In the genomic region with DNA sequence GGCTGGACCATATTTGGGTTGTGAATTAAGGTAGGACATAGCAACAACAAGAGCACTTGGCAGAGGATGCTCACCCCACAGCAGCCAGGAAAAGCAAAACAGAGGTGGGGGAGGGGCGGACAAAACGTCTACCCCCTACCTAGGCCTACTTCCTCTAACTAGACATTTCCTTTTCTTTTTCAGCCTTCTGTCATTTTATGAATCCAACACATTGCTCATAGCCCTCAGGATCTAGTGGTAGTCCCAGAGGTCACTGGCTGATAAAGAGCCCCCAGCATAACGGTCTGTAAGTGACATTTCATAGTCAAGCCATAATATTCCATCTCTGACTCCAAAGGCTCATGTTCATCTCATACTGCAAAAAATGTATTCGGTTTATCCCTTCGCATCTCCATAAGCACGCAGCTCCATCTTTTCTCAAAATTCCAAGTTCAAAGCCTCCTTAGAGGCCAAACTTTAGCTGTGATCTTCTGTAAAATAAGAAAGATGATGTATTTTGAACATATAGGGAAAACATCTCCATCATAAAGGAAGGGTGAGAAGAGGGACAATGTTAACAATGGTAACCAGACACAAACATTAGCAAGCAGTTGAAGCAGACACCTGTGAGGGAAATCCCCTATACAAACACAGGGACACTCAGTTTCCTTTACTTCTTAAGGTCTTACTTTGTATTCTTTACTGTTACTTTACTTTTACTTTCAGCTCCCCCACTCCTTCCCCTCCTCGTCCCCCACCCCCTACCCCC, we compare ENCODE assay signal across 16 mouse cellular contexts. TPM values are rescaled to one million over a fixed set of nuclear protein-coding genes. Genes with fewer than 3 reads are reported as not detected.
DNase-seq lines count a peak whose midpoint lies in the region; ATAC-seq lines count a peak whose summit lies in the region.
"Had no signal": no experiment of that assay in that cellular context is flagged by ENCODE, and none has a peak within 500 bp of the region (broad histone marks: within the 10 kb centered on the region; RNA-seq: fewer than 3 reads in every experiment).

No protein-coding gene starts in this region.

- no peak for ATAC-seq in midbrain, embryonic 11.5 days (ENCODE audit: low FRiP score)
- ATAC-seq in midbrain, embryonic 15.5 days (replicated peaks), result no peak
- 0 out of 2 replicates have a peak, but pooled peaks have one; percentile 18 for ATAC-seq in monocyte, adult 5-6 weeks (replicated peaks; ENCODE audit: insufficient number of reproducible peaks, low FRiP score, low TSS enrichment, poor library complexity, severe bottlenecking)

- H3K4me3 ChIP-seq in midbrain, embryonic 11.5 days (ENCODE audit: low read depth, low read length), result no peak overlapping the region
- H3K4me3 ChIP-seq in midbrain, embryonic 15.5 days, result no peak overlapping the region
- H3K4me3 ChIP-seq: embryonic facial prominence, embryonic 13.5 days; forebrain, embryonic 10.5 days; layer of hippocampus, adult 2 months; limb, embryonic 15.5 days; lung, embryonic 15.5 days; megakaryocyte, embryonic 14.5 days had no signal

- no peak overlapping the region for H3K27ac ChIP-seq in midbrain, embryonic 11.5 days (ENCODE audit: low read depth, low read length)
- no peak overlapping the region for H3K27ac ChIP-seq in midbrain, embryonic 15.5 days
- H3K27ac ChIP-seq: embryonic facial prominence, embryonic 13.5 days; forebrain, embryonic 10.5 days; hindbrain, embryonic 14.5 days; layer of hippocampus, adult 2 months; limb, embryonic 15.5 days; lung, embryonic 15.5 days had no signal

- no peaks in the 10 kb centered on the region for H3K27me3 ChIP-seq in midbrain, embryonic 11.5 days (ENCODE audit: control insufficient read depth, insufficient read depth, low read length)
- H3K27me3 ChIP-seq in midbrain, embryonic 15.5 days (replicated peaks), result no peaks in the 10 kb centered on the region
- H3K27me3 ChIP-seq: embryonic facial prominence, embryonic 13.5 days; limb, embryonic 15.5 days; lung, embryonic 15.5 days; megakaryocyte, embryonic 14.5 days had no signal

- peak; percentile 49 for DNase-seq in midbrain, embryonic 11.5 days (ENCODE audit: low spot score, missing footprints)
- peak; percentile 57 for DNase-seq in ES-CJ7 (ENCODE audit: low read depth, low spot score)
- peak; percentile 71 for DNase-seq in thymus, postnatal 4 days
- no peak for DNase-seq in cerebellum, postnatal 25 days
- no peak for DNase-seq in kidney, adult 18-20 months
- DNase-seq: adrenal gland, postnatal 36 days; kidney, adult 9 months had no signal

- no peaks in the 10 kb centered on the region for H3K36me3 ChIP-seq in midbrain, embryonic 11.5 days (ENCODE audit: control insufficient read depth, insufficient read depth, low read length)
- H3K36me3 ChIP-seq in midbrain, embryonic 15.5 days (replicated peaks), result no peaks in the 10 kb centered on the region
- H3K36me3 ChIP-seq: embryonic facial prominence, embryonic 13.5 days; forebrain, embryonic 10.5 days; limb, embryonic 15.5 days; lung, embryonic 15.5 days had no signal

- no peaks in the 10 kb centered on the region for H3K9me3 ChIP-seq in midbrain, embryonic 11.5 days (ENCODE audit: control insufficient read depth, low read length)
- H3K9me3 ChIP-seq in midbrain, embryonic 15.5 days, result no peaks in the 10 kb centered on the region
- H3K9me3 ChIP-seq: embryonic facial prominence, embryonic 13.5 days; forebrain, embryonic 10.5 days; limb, embryonic 15.5 days; lung, embryonic 15.5 days; megakaryocyte, embryonic 14.5 days had no signal

- no peak overlapping the region for H3K4me2 ChIP-seq in midbrain, embryonic 11.5 days
- H3K4me2 ChIP-seq in midbrain, embryonic 15.5 days, result no peak overlapping the region
- H3K4me2 ChIP-seq: embryonic facial prominence, embryonic 13.5 days; hindbrain, embryonic 14.5 days; limb, embryonic 15.5 days; lung, embryonic 15.5 days had no signal

- no peaks in the 10 kb centered on the region for H3K4me1 ChIP-seq in midbrain, embryonic 11.5 days (ENCODE audit: control insufficient read depth, insufficient read depth, low read length)
- no peaks in the 10 kb centered on the region for H3K4me1 ChIP-seq in midbrain, embryonic 15.5 days
- H3K4me1 ChIP-seq: embryonic facial prominence, embryonic 13.5 days; limb, embryonic 15.5 days; lung, embryonic 15.5 days; megakaryocyte, embryonic 14.5 days had no signal

- 69% methylated on average over 7 of the region's 7 CpGs for WGBS in midbrain, embryonic 11.5 days
- 80% methylated on average over 7 of the region's 7 CpGs for WGBS in midbrain, embryonic 15.5 days

- H3K9ac ChIP-seq in midbrain, embryonic 11.5 days (ENCODE audit: low read length), result no peak overlapping the region
- no peak overlapping the region for H3K9ac ChIP-seq in midbrain, embryonic 15.5 days
- H3K9ac ChIP-seq: embryonic facial prominence, embryonic 13.5 days; hindbrain, embryonic 14.5 days; limb, embryonic 15.5 days; lung, embryonic 15.5 days had no signal

RNA-seq across cellular contexts. Expression of gene Cd86, which starts 8.8 kb away (rescaled TPM):
- 1.6 and 2.3 TPM in 2 replicates for polyA plus RNA-seq in midbrain, embryonic 11.5 days (2014; fragmentation: Nextera tagmentation; extraction: Ambion mirVana)
- 2.1 and 2.7 TPM in 2 replicates for polyA plus RNA-seq in midbrain, embryonic 15.5 days (2015; fragmentation: Nextera tagmentation; extraction: Ambion mirVana)
- 63.3 to 72.4 TPM (median 72.1 TPM) in 3 replicates for total RNA-seq in monocyte, adult 5-6 weeks (2017)

RNA-seq across cellular contexts. Expression of gene Ildr1, which starts 19.1 kb away (rescaled TPM):
- 0.05 TPM in 1 of 2 replicates, not detected in the other for polyA plus RNA-seq in midbrain, embryonic 11.5 days (2014; fragmentation: Nextera tagmentation; extraction: Ambion mirVana)
- 0.52 and 0.61 TPM in 2 replicates for polyA plus RNA-seq in midbrain, embryonic 15.5 days (2015; fragmentation: Nextera tagmentation; extraction: Ambion mirVana)
- 2.0 to 2.3 TPM in 2 of 3 replicates, not detected in the other for total RNA-seq in monocyte, adult 5-6 weeks (2017)
- total RNA-seq: adrenal gland, postnatal 36 days had no signal

Comparison
In these comparisons a context has a peak if more than half of its experiments do, and no peak if none do; other contexts are left out.
1. DNase-seq: peak in midbrain, embryonic 11.5 days (single experiment), ES-CJ7 (single experiment) and thymus, postnatal 4 days (single experiment); none in cerebellum, postnatal 25 days (0 of 2) and kidney, adult 18-20 months (single experiment).